Mouse (Mus musculus): ENCODE data around the gene Wdr59.

Wdr59 gene

GRCm38 (mm10) chr8:111521713-111522429 lies at the start of gene Wdr59:
Gene Wdr59 (minus strand): TSS chr8:111522092.
- peak; percentile 99 for DNase-seq (ENCODE audit: low spot score)

GRCm38 (mm10) chr8:111571661-111572060 lies 49.8 kb upstream of the Wdr59 start:
- no peak for DNase-seq (ENCODE audit: low spot score)

GRCm38 (mm10) chr8:111570432-111570831 lies 48.5 kb upstream of the Wdr59 start:
- DNase-seq (ENCODE audit: low spot score), result no peak

- DNase-seq (ENCODE audit: low spot score), result no peak
These were observed 48.0 kb upstream of the Wdr59 start for GRCm38 (mm10) chr8:111569926-111570325.

GRCm38 (mm10) chr8:111568029-111568428 lies 46.1 kb upstream of the Wdr59 start:
- peak; percentile 59 for DNase-seq (ENCODE audit: low spot score)

- DNase-seq (ENCODE audit: low spot score), result no peak
These were observed 45.7 kb upstream of the Wdr59 start for GRCm38 (mm10) chr8:111567571-111567970.

- DNase-seq (ENCODE audit: low spot score), result no peak
These were observed 44.4 kb upstream of the Wdr59 start for GRCm38 (mm10) chr8:111566326-111566725.

- peak; percentile 39 for DNase-seq (ENCODE audit: low spot score)
These were observed 43.9 kb upstream of the Wdr59 start for GRCm38 (mm10) chr8:111565784-111566191.

GRCm38 (mm10) chr8:111564093-111564492 lies 42.2 kb upstream of the Wdr59 start:
- no peak for DNase-seq (ENCODE audit: low spot score)

- DNase-seq (ENCODE audit: low spot score), result no peak
These were observed 41.8 kb upstream of the Wdr59 start for GRCm38 (mm10) chr8:111563687-111564086.

GRCm38 (mm10) chr8:111563075-111563474 lies 41.2 kb upstream of the Wdr59 start:
- DNase-seq (ENCODE audit: low spot score), result no peak

GRCm38 (mm10) chr8:111562274-111562803 lies 40.4 kb upstream of the Wdr59 start:
- no peak for DNase-seq (ENCODE audit: low spot score)

- DNase-seq (ENCODE audit: low spot score), result no peak
These were observed 39.9 kb upstream of the Wdr59 start for GRCm38 (mm10) chr8:111561824-111562223.

- DNase-seq (ENCODE audit: low spot score), result no peak
These were observed 29.7 kb upstream of the Wdr59 start for GRCm38 (mm10) chr8:111551511-111552130.

GRCm38 (mm10) chr8:111550002-111550870 lies 28.3 kb upstream of the Wdr59 start:
- DNase-seq (ENCODE audit: low spot score), result no peak

GRCm38 (mm10) chr8:111548201-111548600 lies 26.3 kb upstream of the Wdr59 start:
- no peak for DNase-seq (ENCODE audit: low spot score)

- no peak for DNase-seq (ENCODE audit: low spot score)
These were observed 25.3 kb upstream of the Wdr59 start for GRCm38 (mm10) chr8:111547144-111547543.

GRCm38 (mm10) chr8:111545406-111546156 lies 23.7 kb upstream of the Wdr59 start:
- no peak for DNase-seq (ENCODE audit: low spot score)

- DNase-seq (ENCODE audit: low spot score), result no peak
These were observed 22.0 kb upstream of the Wdr59 start for GRCm38 (mm10) chr8:111543712-111544380.

GRCm38 (mm10) chr8:111539422-111540076 lies 17.7 kb upstream of the Wdr59 start:
- no peak for DNase-seq (ENCODE audit: low spot score)

GRCm38 (mm10) chr8:111538194-111538593 lies 16.3 kb upstream of the Wdr59 start:
- no peak for DNase-seq (ENCODE audit: low spot score)

All from c-Kit-positive CD71-positive TER-119-positive erythroid progenitor cells, embryonic 14.5 days (primary cell).